Mouse (Mus musculus): ENCODE measurements around the gene Smim17. TPM values are rescaled to one million over a fixed set of nuclear protein-coding genes. Genes with fewer than 3 reads are reported as not detected.

Smim17 gene
- polyA plus RNA-seq, 1 experiment from 2014 or later: 0.15 TPM

Other genes starting within 250 kb of the Smim17 start
- 26.0 and 27.7 TPM in 2 replicates for gene Zfp787, start 242.7 kb upstream of the Smim17 start, polyA plus RNA-seq (2016; fragmentation: Nextera tagmentation; extraction: Ambion mirVana)
- 30.2 and 31.3 TPM in 2 replicates for gene Zfp444, start 226.5 kb upstream of the Smim17 start, polyA plus RNA-seq (2016; fragmentation: Nextera tagmentation; extraction: Ambion mirVana)
- gene Galp, start 201.6 kb upstream of the Smim17 start, polyA plus RNA-seq (2016; fragmentation: Nextera tagmentation; extraction: Ambion mirVana): not detected in 2 replicates
- gene Zscan5b, start 176.4 kb upstream of the Smim17 start, polyA plus RNA-seq (2016; fragmentation: Nextera tagmentation; extraction: Ambion mirVana): not detected in 2 replicates
- gene Epp13, start 146.0 kb upstream of the Smim17 start, polyA plus RNA-seq (2016; fragmentation: Nextera tagmentation; extraction: Ambion mirVana): not detected in 2 replicates
- gene Zfp667, start 112.1 kb upstream of the Smim17 start, polyA plus RNA-seq (2016; fragmentation: Nextera tagmentation; extraction: Ambion mirVana): 3.7 and 4.2 TPM in 2 replicates
- gene Zfp583, start 67.4 kb upstream of the Smim17 start, polyA plus RNA-seq (2016; fragmentation: Nextera tagmentation; extraction: Ambion mirVana): 4.3 and 4.8 TPM in 2 replicates
- gene Gm3854, start 55.0 kb upstream of the Smim17 start, polyA plus RNA-seq (2016; fragmentation: Nextera tagmentation; extraction: Ambion mirVana): 1.1 and 1.6 TPM in 2 replicates
- 1.2 and 1.4 TPM in 2 replicates for gene Zfp78, start 35.4 kb upstream of the Smim17 start, polyA plus RNA-seq (2016; fragmentation: Nextera tagmentation; extraction: Ambion mirVana)
- 7.3 and 10.7 TPM in 2 replicates for gene Zfp28, start 15.4 kb upstream of the Smim17 start, polyA plus RNA-seq (2016; fragmentation: Nextera tagmentation; extraction: Ambion mirVana)
- gene Gm20715, start 11.6 kb downstream of the Smim17 start, polyA plus RNA-seq (2016; fragmentation: Nextera tagmentation; extraction: Ambion mirVana): not detected in 2 replicates
- not detected in 2 replicates for gene Olfr1344, start 40.0 kb downstream of the Smim17 start, polyA plus RNA-seq (2016; fragmentation: Nextera tagmentation; extraction: Ambion mirVana)
- not detected in 2 replicates for gene Olfr1336, start 57.5 kb downstream of the Smim17 start, polyA plus RNA-seq (2016; fragmentation: Nextera tagmentation; extraction: Ambion mirVana)
- not detected in 2 replicates for gene Olfr1346, start 68.4 kb downstream of the Smim17 start, polyA plus RNA-seq (2016; fragmentation: Nextera tagmentation; extraction: Ambion mirVana)
- gene Olfr5, start 88.2 kb downstream of the Smim17 start, polyA plus RNA-seq (2016; fragmentation: Nextera tagmentation; extraction: Ambion mirVana): not detected in 2 replicates
- gene Olfr1347, start 101.0 kb downstream of the Smim17 start, polyA plus RNA-seq (2016; fragmentation: Nextera tagmentation; extraction: Ambion mirVana): not detected in 2 replicates
- gene Olfr1348, start 110.0 kb downstream of the Smim17 start, polyA plus RNA-seq (2016; fragmentation: Nextera tagmentation; extraction: Ambion mirVana): not detected in 2 replicates
- not detected in 2 replicates for gene Olfr1349, start 124.2 kb downstream of the Smim17 start, polyA plus RNA-seq (2016; fragmentation: Nextera tagmentation; extraction: Ambion mirVana)
- gene Olfr1350, start 166.1 kb downstream of the Smim17 start, polyA plus RNA-seq (2016; fragmentation: Nextera tagmentation; extraction: Ambion mirVana): not detected in 2 replicates